Mouse (Mus musculus) lung, embryonic 15.5 days (tissue): ENCODE measurements around the gene Nr1i3. TPM values are rescaled to one million over a fixed set of nuclear protein-coding genes. Genes with fewer than 3 reads are reported as not detected.

Source experiments
- ATAC-seq: fragments of 200-750 bp; cut with Nextera tagmentation; 2 replicates; pipeline ENCODE4 v1.8.0; 2017; ENCODE audit warnings: moderate number of reproducible peaks, borderline replicate concordance; ENCODE audit not compliant: low FRiP score, low TSS enrichment; ENCODE audit errors: extremely low read depth
- H3K27ac ChIP-seq: fragments of 300-500 bp; sonication (generic); 2 replicates; pipeline ENCODE4 v1.5.1; 2015; ENCODE audit warnings: moderate library complexity, mild to moderate bottlenecking, inconsistent platforms
- H3K27me3 ChIP-seq: fragments of 300-500 bp; sonication (generic); 2 replicates; pipeline ENCODE4 v1.6.1; 2015; ENCODE audit warnings: inconsistent platforms
- H3K36me3 ChIP-seq: fragments of 300-500 bp; sonication (generic); 2 replicates; pipeline ENCODE4 v1.6.1; 2015; ENCODE audit warnings: inconsistent platforms
- H3K4me1 ChIP-seq: fragments of 300-500 bp; sonication (generic); 2 replicates; pipeline ENCODE4 v1.6.1; 2015; ENCODE audit warnings: inconsistent platforms
- H3K4me2 ChIP-seq: fragments of 300-500 bp; sonication (generic); 2 replicates; pipeline ENCODE4 v1.6.1; 2015; ENCODE audit warnings: inconsistent platforms, mild to moderate bottlenecking, moderate library complexity
- H3K4me3 ChIP-seq: fragments of 300-500 bp; sonication (generic); 2 replicates; pipeline ENCODE4 v1.5.1; 2015; ENCODE audit warnings: mild to moderate bottlenecking, inconsistent platforms
- H3K9ac ChIP-seq: fragments of 300-500 bp; sonication (generic); 2 replicates; pipeline ENCODE4 v1.6.1; 2015; ENCODE audit warnings: inconsistent platforms
- H3K9me3 ChIP-seq: fragments of 300-500 bp; sonication (generic); 2 replicates; pipeline ENCODE4 v1.6.1; 2016; ENCODE audit warnings: inconsistent platforms
- WGBS: fragments of 180-500 bp; shearing (Covaris S2); methylation state at CpG from one replicate; pipeline ENCODE4 v1.1.7; 2015; 5-methylcytosine and 5-hydroxymethylcytosine counted together
- polyA plus RNA-seq: library from polyadenylated mRNA; unstranded; fragments of >200 nt; fragmentation: Nextera tagmentation; extraction: Ambion mirVana; gene quantifications from 2 replicates; pipeline ENCODE4 v1.2.1, GENCODE M21; 2015

Nr1i3 gene
- polyA plus RNA-seq, 1 experiment from 2014 or later: 0.20 TPM

GRCm38 (mm10) chr1:171223168-171223567 lies 9.4 kb downstream of the Nr1i3 start:
- WGBS: 70% methylated on average over 6 of the region's 6 CpGs
- Histone ChIP-seq H3K36me3 (peaks cover 10% of the 10 kb centered on the region), H3K4me2 (peak overlapping the region; percentile 60), H3K27me3 (no peaks in the 10 kb centered on the region), H3K4me1 (peaks cover 18% of the 10 kb centered on the region), H3K9me3 (no peaks in the 10 kb centered on the region), H3K27ac (peak overlapping the region; percentile 95), H3K4me3 (peak overlapping the region; percentile 72), H3K9ac (peak overlapping the region; percentile 46)
- ATAC-seq: no peak

- Histone ChIP-seq H3K4me2 (no peak overlapping the region), H3K27ac (no peak overlapping the region), H3K4me1 (peaks cover 18% of the 10 kb centered on the region), H3K9ac (no peak overlapping the region), H3K4me3 (no peak overlapping the region), H3K9me3 (no peaks in the 10 kb centered on the region), H3K27me3 (no peaks in the 10 kb centered on the region), H3K36me3 (peaks cover 10% of the 10 kb centered on the region)
- ATAC-seq: no peak
- WGBS: 63% methylated on average over 2 of the region's 2 CpGs
Observed at GRCm38 (mm10) chr1:171223796-171224195, 10.0 kb downstream of the Nr1i3 start.

GRCm38 (mm10) chr1:171224857-171225256 lies 11.1 kb downstream of the Nr1i3 start, which contains the start of gene Apoa2:
Apoa2 (plus strand) TSS chr1:171225054.
- Histone ChIP-seq H3K4me1 (peaks cover 18% of the 10 kb centered on the region), H3K9me3 (no peaks in the 10 kb centered on the region), H3K27me3 (no peaks in the 10 kb centered on the region), H3K4me2 (no peak within 1 kb of the TSS), H3K27ac (no peak within 1 kb of the TSS), H3K9ac (no peak within 1 kb of the TSS), H3K4me3 (no peak within 1 kb of the TSS), H3K36me3 (peaks cover 4% of the 10 kb centered on the region)
- no peak for ATAC-seq
- WGBS: 70% methylated on average over 5 of the region's 5 CpGs

- Histone ChIP-seq H3K4me2 (no peak overlapping the region), H3K27ac (no peak overlapping the region), H3K9ac (no peak overlapping the region), H3K4me3 (no peak overlapping the region), H3K9me3 (no peaks in the 10 kb centered on the region), H3K27me3 (no peaks in the 10 kb centered on the region), H3K4me1 (peaks cover 7% of the 10 kb centered on the region), H3K36me3 (no peaks in the 10 kb centered on the region)
- 63% methylated on average over 4 of the region's 4 CpGs for WGBS
- no peak for ATAC-seq
Observed at GRCm38 (mm10) chr1:171226780-171227179, 13.0 kb downstream of the Nr1i3 start.

- Histone ChIP-seq H3K4me2 (no peak overlapping the region), H3K27ac (no peak overlapping the region), H3K4me1 (peaks cover 4% of the 10 kb centered on the region; the same call in 1 of the 2 replicates), H3K36me3 (no peaks in the 10 kb centered on the region), H3K27me3 (no peaks in the 10 kb centered on the region), H3K9ac (no peak overlapping the region), H3K9me3 (no peaks in the 10 kb centered on the region), H3K4me3 (no peak overlapping the region)
- WGBS: 86% methylated on average over 1 of the region's 1 CpGs
- ATAC-seq: no peak
Observed at GRCm38 (mm10) chr1:171227879-171228278, 14.1 kb downstream of the Nr1i3 start.

GRCm38 (mm10) chr1:171229750-171230149 lies 16.0 kb downstream of the Nr1i3 start:
- Histone ChIP-seq H3K27ac (no peak overlapping the region), H3K9me3 (no peaks in the 10 kb centered on the region), H3K4me3 (no peak overlapping the region), H3K4me2 (no peak overlapping the region), H3K27me3 (no peaks in the 10 kb centered on the region), H3K36me3 (peaks cover 11% of the 10 kb centered on the region), H3K4me1 (no peaks in the 10 kb centered on the region), H3K9ac (no peak overlapping the region)
- 44% methylated on average over 6 of the region's 6 CpGs for WGBS
- no peak for ATAC-seq

- Histone ChIP-seq H3K4me1 (no peaks in the 10 kb centered on the region), H3K4me3 (no peak overlapping the region), H3K9ac (no peak overlapping the region), H3K9me3 (no peaks in the 10 kb centered on the region), H3K27me3 (no peaks in the 10 kb centered on the region), H3K36me3 (peaks cover 15% of the 10 kb centered on the region), H3K4me2 (no peak overlapping the region), H3K27ac (no peak overlapping the region)
- no peak for ATAC-seq
- WGBS: 80% methylated on average over 3 of the region's 3 CpGs
Observed at GRCm38 (mm10) chr1:171230215-171230614, 16.4 kb downstream of the Nr1i3 start.

GRCm38 (mm10) chr1:171231844-171232243 lies 18.1 kb downstream of the Nr1i3 start:
- H3K4me1 ChIP-seq: no peaks in the 10 kb centered on the region
- no peak overlapping the region for H3K9ac ChIP-seq
- no peak overlapping the region for H3K4me3 ChIP-seq
- no peak for ATAC-seq
- WGBS: 75% methylated on average over 4 of the region's 4 CpGs
- no peak overlapping the region for H3K4me2 ChIP-seq
- H3K27ac ChIP-seq: no peak overlapping the region
- peaks cover 32% of the 10 kb centered on the region for H3K36me3 ChIP-seq
- no peaks in the 10 kb centered on the region for H3K27me3 ChIP-seq
- no peaks in the 10 kb centered on the region for H3K9me3 ChIP-seq

- H3K4me3 ChIP-seq: no peak overlapping the region
- no peak overlapping the region for H3K4me2 ChIP-seq
- WGBS: 71% methylated on average over 5 of the region's 5 CpGs
- H3K9ac ChIP-seq: no peak overlapping the region
- no peak overlapping the region for H3K27ac ChIP-seq
- H3K4me1 ChIP-seq: no peaks in the 10 kb centered on the region
- no peaks in the 10 kb centered on the region for H3K9me3 ChIP-seq
- no peak for ATAC-seq
- H3K27me3 ChIP-seq: no peaks in the 10 kb centered on the region
- H3K36me3 ChIP-seq: peaks cover 37% of the 10 kb centered on the region
Observed at GRCm38 (mm10) chr1:171232348-171232747, 18.6 kb downstream of the Nr1i3 start.

GRCm38 (mm10) chr1:171232800-171233730 lies 19.3 kb downstream of the Nr1i3 start:
- peaks cover 44% of the 10 kb centered on the region for H3K36me3 ChIP-seq
- peak overlapping the region; percentile 1; the same call in 1 of the 2 replicates for H3K27ac ChIP-seq
- H3K4me1 ChIP-seq: no peaks in the 10 kb centered on the region
- 75% methylated on average over 12 of the region's 12 CpGs for WGBS
- ATAC-seq: no peak
- H3K9me3 ChIP-seq: no peaks in the 10 kb centered on the region
- no peak overlapping the region for H3K4me2 ChIP-seq
- H3K4me3 ChIP-seq: no peak overlapping the region
- no peaks in the 10 kb centered on the region for H3K27me3 ChIP-seq
- no peak overlapping the region for H3K9ac ChIP-seq

- WGBS: 80% methylated on average over 14 of the region's 14 CpGs
- Histone ChIP-seq H3K9me3 (no peaks in the 10 kb centered on the region), H3K27me3 (no peaks in the 10 kb centered on the region), H3K4me3 (no peak within 1 kb of the TSS), H3K27ac (peak within 1 kb of the TSS; percentile 1; the same call in 1 of the 2 replicates), H3K36me3 (peaks cover 54% of the 10 kb centered on the region), H3K4me2 (no peak within 1 kb of the TSS), H3K4me1 (no peaks in the 10 kb centered on the region), H3K9ac (no peak within 1 kb of the TSS)
- ATAC-seq: no peak
Observed at GRCm38 (mm10) chr1:171234126-171234525, 20.4 kb downstream of the Nr1i3 start, which contains the start of gene Fcer1g. Fcer1g (minus strand) TSS chr1:171234365.

- H3K27me3 ChIP-seq: no peaks in the 10 kb centered on the region
- WGBS: 84% methylated on average over 4 of the region's 4 CpGs
- H3K27ac ChIP-seq: no peak overlapping the region
- peaks cover 57% of the 10 kb centered on the region for H3K36me3 ChIP-seq
- no peaks in the 10 kb centered on the region for H3K9me3 ChIP-seq
- no peak overlapping the region for H3K9ac ChIP-seq
- no peaks in the 10 kb centered on the region for H3K4me1 ChIP-seq
- H3K4me2 ChIP-seq: no peak overlapping the region
- ATAC-seq: no peak
- H3K4me3 ChIP-seq: no peak overlapping the region
Observed at GRCm38 (mm10) chr1:171234538-171234937, 20.8 kb downstream of the Nr1i3 start.
